Mouse (Mus musculus): ENCODE data around the gene 4632433K11Rik.

DNA sequence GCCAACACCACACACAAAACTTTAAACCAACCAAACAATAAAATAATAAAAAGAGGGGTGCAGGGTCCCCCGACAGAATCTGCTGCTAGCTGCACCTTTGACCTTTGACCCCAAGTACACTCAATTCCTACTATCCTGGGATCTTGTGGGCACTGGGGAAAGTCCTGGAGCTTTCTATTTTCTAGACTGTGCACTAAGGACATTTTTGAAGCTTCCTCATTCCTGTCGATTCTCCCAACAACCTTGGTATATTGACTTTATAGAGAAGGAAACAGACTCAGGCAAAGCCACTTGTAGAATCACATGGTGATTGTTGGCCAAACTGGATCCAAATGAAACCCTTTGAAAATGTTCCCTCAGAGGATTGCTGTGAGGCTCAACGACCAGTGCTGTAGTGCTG is 17.9 kb upstream of the 4632433K11Rik start:
- TF ChIP-seq CTCF (IDR thresholded peaks at IDR 0.05; ENCODE audit: borderline replicate concordance, insufficient read depth, low read length) (no peak), POLR2A (IDR thresholded peaks at IDR 0.05; ENCODE audit: low read depth, low read length) (no peak)
